Mouse (Mus musculus): ENCODE data around the gene Tut1. TPM values are rescaled to one million over a fixed set of nuclear protein-coding genes. Genes with fewer than 3 reads are reported as not detected.

Gene Tut1
- polyA plus RNA-seq (2012; rRNA removed): 38.2 and 38.6 TPM in 2 replicates

DNA sequence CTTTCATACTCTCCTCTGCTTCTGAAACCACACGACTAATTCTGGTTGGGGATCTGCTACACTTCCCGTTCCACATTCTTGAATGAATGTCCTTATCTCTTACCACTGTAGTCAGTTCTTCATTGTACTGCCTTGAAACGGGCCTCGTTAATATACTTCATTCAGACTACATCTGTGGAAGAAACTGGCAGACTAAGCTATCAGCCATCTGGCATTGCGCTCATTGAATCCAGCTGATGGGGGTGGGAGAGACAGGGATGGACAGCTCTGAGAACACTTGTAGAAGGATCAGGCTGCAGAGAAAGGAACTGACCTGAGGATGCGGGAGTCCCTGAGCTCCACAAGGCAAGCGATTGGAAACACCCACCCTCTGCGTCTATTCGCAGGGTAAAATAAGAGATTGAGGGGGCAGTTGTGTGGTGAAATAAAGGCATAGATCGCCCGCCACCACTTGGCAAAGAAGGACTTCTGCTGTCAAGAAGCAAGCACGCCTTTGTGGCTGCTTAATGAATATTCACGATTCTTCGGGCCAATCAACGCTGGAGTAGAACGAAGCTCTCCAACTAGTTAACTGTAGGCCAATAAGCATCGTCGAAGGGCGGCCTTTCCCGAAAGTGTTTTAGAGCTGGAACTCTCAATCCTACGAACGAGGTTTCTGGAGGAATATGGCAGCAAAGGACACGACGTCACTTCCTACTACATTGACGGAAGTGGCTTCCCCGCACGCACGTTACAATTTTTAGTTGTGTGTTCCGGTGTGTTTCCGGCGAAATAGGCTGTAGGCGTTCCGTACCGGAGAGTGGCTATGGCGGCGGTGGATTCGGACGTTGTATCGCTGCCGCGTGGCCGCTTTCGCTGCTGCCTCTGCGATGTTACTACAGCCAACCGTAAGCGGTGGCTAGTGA is at the start of gene Tut1:
Gene Tut1 (plus strand): TSS at position 713 of the 905 bp plus-strand sequence.
- H3K27ac ChIP-seq (ENCODE audit: control insufficient read depth, insufficient read depth, low read depth, low read length): peak within 1 kb of the TSS; percentile 77
- peak; percentile 87 for TF ChIP-seq POLR2A (IDR thresholded peaks at IDR 0.05; ENCODE audit: control insufficient read depth, low read depth, low read length)
- TF ChIP-seq CTCF (IDR thresholded peaks at IDR 0.05; ENCODE audit: control insufficient read depth, insufficient read depth, insufficient replicate concordance, low read depth, low read length): no peak
- H3K27me3 ChIP-seq (ENCODE audit: control insufficient read depth, insufficient read depth, low read length): no peaks in the 10 kb centered on the region
- H3K36me3 ChIP-seq (ENCODE audit: control insufficient read depth, insufficient read depth, low read length): peaks cover 10% of the 10 kb centered on the region
- H3K4me1 ChIP-seq (ENCODE audit: control insufficient read depth, insufficient read depth, low read length): no peaks in the 10 kb centered on the region; the same call in 1 of the 2 replicates
- peak within 1 kb of the TSS; percentile 84 for H3K4me3 ChIP-seq (ENCODE audit: control insufficient read depth, low read depth, low read length)

DNA sequence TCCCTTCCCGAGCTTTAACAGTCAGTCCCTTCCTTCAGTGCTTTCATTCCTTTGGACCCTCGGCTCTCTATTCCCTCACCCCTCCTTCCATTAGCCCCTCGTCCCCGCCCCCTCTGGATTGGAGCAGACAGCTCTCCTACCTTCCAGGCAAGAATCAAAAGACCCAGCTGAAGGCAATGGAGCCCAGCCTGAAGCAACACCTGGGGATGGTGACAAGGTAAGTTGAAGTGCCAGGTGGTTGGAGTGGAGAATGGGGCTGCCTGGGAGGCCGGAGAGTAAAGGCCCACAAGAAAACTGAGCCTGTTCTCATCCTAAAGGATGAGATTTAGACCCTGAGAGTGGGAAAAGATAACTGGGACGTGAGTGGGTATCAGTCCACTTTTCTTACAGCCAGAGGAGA is 45.1 kb upstream of the Tut1 start:
- Histone ChIP-seq H3K27ac (ENCODE audit: control insufficient read depth, insufficient read depth, low read depth, low read length) (no peak overlapping the region), H3K27me3 (ENCODE audit: control insufficient read depth, insufficient read depth, low read length) (no peaks in the 10 kb centered on the region), H3K4me3 (ENCODE audit: control insufficient read depth, low read depth, low read length) (no peak overlapping the region), H3K4me1 (ENCODE audit: control insufficient read depth, insufficient read depth, low read length) (no peaks in the 10 kb centered on the region), H3K36me3 (ENCODE audit: control insufficient read depth, insufficient read depth, low read length) (peaks cover 8% of the 10 kb centered on the region)
- no peak for TF ChIP-seq POLR2A (IDR thresholded peaks at IDR 0.05; ENCODE audit: control insufficient read depth, low read depth, low read length)
- TF ChIP-seq CTCF (IDR thresholded peaks at IDR 0.05; ENCODE audit: control insufficient read depth, insufficient read depth, insufficient replicate concordance, low read depth, low read length): no peak

DNA sequence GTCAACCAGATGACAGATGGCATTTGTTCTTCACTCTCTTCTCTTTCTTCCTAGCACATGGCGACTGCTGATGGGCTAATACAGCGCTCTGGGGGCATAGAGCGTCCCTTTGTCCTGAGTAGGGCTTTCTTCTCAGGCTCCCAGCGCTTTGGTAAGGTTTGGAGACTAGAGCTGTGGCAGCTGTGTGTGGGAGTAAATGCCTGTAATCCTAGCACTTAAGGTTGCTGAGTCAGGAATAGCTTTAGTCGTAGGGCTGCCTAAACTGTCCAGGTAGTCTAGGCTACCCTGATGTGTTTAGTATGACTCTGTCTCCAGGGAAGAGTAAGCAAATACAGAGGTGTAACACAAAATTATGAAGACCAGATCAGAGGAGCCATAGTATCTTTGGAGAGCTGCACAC is 41.8 kb upstream of the Tut1 start:
- no peaks in the 10 kb centered on the region for H3K27me3 ChIP-seq (ENCODE audit: control insufficient read depth, insufficient read depth, low read length)
- no peak overlapping the region for H3K27ac ChIP-seq (ENCODE audit: control insufficient read depth, insufficient read depth, low read depth, low read length)
- no peak for TF ChIP-seq POLR2A (IDR thresholded peaks at IDR 0.05; ENCODE audit: control insufficient read depth, low read depth, low read length)
- no peak for TF ChIP-seq CTCF (IDR thresholded peaks at IDR 0.05; ENCODE audit: control insufficient read depth, insufficient read depth, insufficient replicate concordance, low read depth, low read length)
- H3K4me1 ChIP-seq (ENCODE audit: control insufficient read depth, insufficient read depth, low read length): no peaks in the 10 kb centered on the region
- no peak overlapping the region for H3K4me3 ChIP-seq (ENCODE audit: control insufficient read depth, low read depth, low read length)
- peaks cover 11% of the 10 kb centered on the region for H3K36me3 ChIP-seq (ENCODE audit: control insufficient read depth, insufficient read depth, low read length)

DNA sequence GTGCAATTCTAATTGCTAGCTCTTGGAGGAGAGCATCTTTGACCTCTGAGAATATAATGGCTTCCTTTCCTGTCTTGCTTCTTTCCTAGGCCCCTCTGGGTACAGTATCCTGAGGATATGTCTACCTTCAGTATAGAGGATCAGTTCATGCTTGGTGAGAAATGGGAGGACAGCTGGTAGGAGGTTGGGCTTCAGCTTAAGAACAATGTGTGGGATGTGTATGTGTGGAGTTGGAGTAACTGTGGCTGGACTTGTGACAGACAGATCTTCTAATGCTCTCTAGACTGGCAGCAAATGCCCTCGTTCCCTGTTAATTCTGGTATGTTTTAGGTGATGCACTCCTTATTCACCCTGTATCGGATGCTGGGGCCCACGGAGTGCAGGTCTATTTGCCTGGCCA is 39.4 kb upstream of the Tut1 start:
- H3K27ac ChIP-seq (ENCODE audit: control insufficient read depth, insufficient read depth, low read depth, low read length): no peak overlapping the region
- H3K36me3 ChIP-seq (ENCODE audit: control insufficient read depth, insufficient read depth, low read length): peaks cover 8% of the 10 kb centered on the region
- TF ChIP-seq CTCF (IDR thresholded peaks at IDR 0.05; ENCODE audit: control insufficient read depth, insufficient read depth, insufficient replicate concordance, low read depth, low read length) (no peak), POLR2A (IDR thresholded peaks at IDR 0.05; ENCODE audit: control insufficient read depth, low read depth, low read length) (no peak)
- no peaks in the 10 kb centered on the region; the same call in 1 of the 2 replicates for H3K4me1 ChIP-seq (ENCODE audit: control insufficient read depth, insufficient read depth, low read length)
- H3K4me3 ChIP-seq (ENCODE audit: control insufficient read depth, low read depth, low read length): no peak overlapping the region
- H3K27me3 ChIP-seq (ENCODE audit: control insufficient read depth, insufficient read depth, low read length): no peaks in the 10 kb centered on the region

DNA sequence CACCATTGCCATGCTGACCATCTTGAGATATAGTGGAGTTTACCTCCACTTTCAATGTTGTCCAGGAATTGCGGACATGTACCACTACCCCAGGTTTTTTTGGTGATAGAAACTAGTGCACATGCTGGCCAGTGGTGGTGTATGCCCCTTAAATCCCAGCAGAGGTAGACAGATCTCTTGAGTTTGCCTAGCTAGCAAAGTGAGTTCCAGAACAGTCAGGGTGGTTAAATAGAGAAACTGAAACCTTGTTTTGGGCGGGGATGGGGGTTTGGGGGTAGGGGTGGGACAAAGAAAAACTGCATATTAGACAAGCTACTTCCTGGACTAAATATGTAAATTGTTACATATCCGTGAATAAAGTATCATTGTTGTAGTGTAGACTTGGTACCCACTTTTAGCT is 34.6 kb upstream of the Tut1 start:
- Histone ChIP-seq H3K27me3 (ENCODE audit: control insufficient read depth, insufficient read depth, low read length) (no peaks in the 10 kb centered on the region), H3K4me3 (ENCODE audit: control insufficient read depth, low read depth, low read length) (no peak overlapping the region), H3K4me1 (ENCODE audit: control insufficient read depth, insufficient read depth, low read length) (peaks cover 8% of the 10 kb centered on the region), H3K27ac (ENCODE audit: control insufficient read depth, insufficient read depth, low read depth, low read length) (no peak overlapping the region), H3K36me3 (ENCODE audit: control insufficient read depth, insufficient read depth, low read length) (peaks cover 3% of the 10 kb centered on the region; the same call in 1 of the 2 replicates)
- TF ChIP-seq POLR2A (IDR thresholded peaks at IDR 0.05; ENCODE audit: control insufficient read depth, low read depth, low read length) (no peak), CTCF (IDR thresholded peaks at IDR 0.05; ENCODE audit: control insufficient read depth, insufficient read depth, insufficient replicate concordance, low read depth, low read length) (no peak)

DNA sequence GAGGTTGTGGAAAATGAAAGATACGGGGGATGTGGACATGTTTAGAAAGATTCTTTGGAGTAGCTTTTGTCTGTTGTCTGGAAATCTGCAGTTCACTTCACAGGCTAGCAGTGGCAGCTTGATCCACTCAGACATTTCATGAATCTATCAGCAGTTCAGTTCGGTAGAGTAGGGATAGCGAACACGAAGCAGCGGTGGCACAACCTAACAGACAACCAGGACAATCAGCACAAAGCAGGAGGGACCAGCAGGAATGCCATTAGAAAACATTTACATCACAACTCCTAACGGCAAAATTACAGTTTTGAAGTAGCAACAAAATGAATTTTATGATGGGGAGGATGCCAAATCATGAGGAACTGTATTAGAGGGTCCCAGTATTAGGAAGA is 34.0 kb upstream of the Tut1 start:
- Histone ChIP-seq H3K27ac (ENCODE audit: control insufficient read depth, insufficient read depth, low read depth, low read length) (peak overlapping the region; percentile 88), H3K4me3 (ENCODE audit: control insufficient read depth, low read depth, low read length) (peak overlapping the region; percentile 88; the same call in 1 of the 2 replicates), H3K36me3 (ENCODE audit: control insufficient read depth, insufficient read depth, low read length) (peaks cover 3% of the 10 kb centered on the region; the same call in 1 of the 2 replicates)

DNA sequence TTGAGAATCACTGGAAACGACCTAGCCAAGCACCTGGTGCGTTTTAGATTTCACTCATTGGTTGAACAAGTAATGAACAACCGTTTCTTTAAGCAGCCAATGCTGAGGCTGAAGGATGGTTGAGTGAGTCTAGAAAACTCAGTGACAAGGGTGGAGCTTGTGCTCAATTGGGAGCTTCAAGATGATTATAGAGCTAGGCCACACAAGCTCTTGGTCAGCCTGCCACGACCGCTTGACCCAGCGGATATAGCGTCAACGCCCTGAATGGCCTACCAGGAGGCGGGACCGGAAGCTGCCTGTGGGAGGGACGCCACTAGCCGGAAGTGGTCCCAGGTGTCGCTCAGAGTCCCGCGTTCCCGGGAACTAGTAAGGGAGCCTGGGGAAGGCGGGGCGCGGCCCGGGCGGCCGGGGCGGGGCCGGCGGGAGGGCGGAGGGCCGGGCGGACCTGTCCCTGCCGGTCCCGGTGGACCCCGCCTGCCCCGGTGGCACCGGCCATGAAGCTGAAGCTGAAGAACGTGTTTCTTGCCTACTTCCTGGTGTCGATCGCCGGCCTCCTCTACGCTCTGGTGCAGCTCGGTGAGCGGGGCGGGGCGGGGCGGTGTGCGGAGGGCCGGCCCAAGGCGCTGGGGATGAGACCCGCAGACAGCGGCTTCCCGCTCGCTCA is 33.4 kb upstream of the Tut1 start, which contains the start of gene B3gat3:
Gene B3gat3 (plus strand): TSS at position 302 of the 664 bp plus-strand sequence.
- Histone ChIP-seq H3K4me3 (ENCODE audit: control insufficient read depth, low read depth, low read length) (peak within 1 kb of the TSS; percentile 88), H3K27me3 (ENCODE audit: control insufficient read depth, insufficient read depth, low read length) (no peaks in the 10 kb centered on the region), H3K4me1 (ENCODE audit: control insufficient read depth, insufficient read depth, low read length) (peaks cover 8% of the 10 kb centered on the region), H3K36me3 (ENCODE audit: control insufficient read depth, insufficient read depth, low read length) (peaks cover under 1% of the 10 kb centered on the region; the same call in 1 of the 2 replicates), H3K27ac (ENCODE audit: control insufficient read depth, insufficient read depth, low read depth, low read length) (peak within 1 kb of the TSS; percentile 88)
- TF ChIP-seq CTCF (IDR thresholded peaks at IDR 0.05; ENCODE audit: control insufficient read depth, insufficient read depth, insufficient replicate concordance, low read depth, low read length) (no peak), POLR2A (IDR thresholded peaks at IDR 0.05; ENCODE audit: control insufficient read depth, low read depth, low read length) (peak; percentile 98)

More for the DNA sequence above, 34.0 kb upstream of the Tut1 start:
- Histone ChIP-seq H3K4me1 (ENCODE audit: control insufficient read depth, insufficient read depth, low read length) (peaks cover 8% of the 10 kb centered on the region), H3K27me3 (ENCODE audit: control insufficient read depth, insufficient read depth, low read length) (no peaks in the 10 kb centered on the region)
- TF ChIP-seq CTCF (IDR thresholded peaks at IDR 0.05; ENCODE audit: control insufficient read depth, insufficient read depth, insufficient replicate concordance, low read depth, low read length) (no peak), POLR2A (IDR thresholded peaks at IDR 0.05; ENCODE audit: control insufficient read depth, low read depth, low read length) (no peak)
